Mouse (Mus musculus) lung, adult 18-20 months (tissue): Measurements from ENCODE around the gene Slc10a6.
A peak's percentile ranks its signal among the peaks of the same experiment; 100 is the strongest.

Source experiments
- DNase-seq, 2 experiments: peaks; one replicate each; pipeline ENCODE4 v3.0.0; 2022; ENCODE audit warnings: mixed read lengths in 2 of 2

Gene Slc10a6

DNA sequence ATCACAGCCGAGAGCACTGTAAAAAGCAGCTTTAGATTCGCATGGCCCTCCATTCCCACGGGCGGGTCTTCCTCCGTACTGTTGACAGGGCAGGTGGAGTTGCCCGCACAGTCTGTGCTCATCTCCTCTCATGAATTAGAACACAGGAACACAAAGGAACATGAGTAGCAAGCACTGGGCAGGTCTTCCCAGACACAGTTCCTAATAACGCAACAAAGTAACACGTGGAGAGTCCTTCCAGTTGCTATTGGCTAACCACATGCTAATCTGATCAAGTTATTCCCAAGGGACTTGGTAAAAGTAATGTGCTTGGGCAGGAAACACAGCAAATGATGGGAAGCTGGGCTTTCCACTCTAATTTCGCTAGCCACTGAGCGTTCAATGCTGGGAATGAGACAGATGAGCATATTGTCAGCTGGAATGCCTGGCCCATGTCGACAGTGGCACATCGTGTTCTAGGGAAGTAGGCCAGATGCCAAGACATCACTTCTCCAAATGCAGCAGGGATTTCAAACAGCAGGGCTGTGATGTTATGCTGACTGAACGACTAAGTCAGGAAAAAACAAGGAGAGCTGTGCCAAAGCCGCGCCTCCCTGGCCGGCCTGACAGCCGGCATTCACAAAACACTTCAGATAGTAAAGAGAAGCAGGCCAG is at the start of gene Slc10a6:
TSS of gene Slc10a6 (minus strand) at position 293 of the 654 bp plus-strand sequence.
- DNase-seq: peak; percentile 92 to 94

DNA sequence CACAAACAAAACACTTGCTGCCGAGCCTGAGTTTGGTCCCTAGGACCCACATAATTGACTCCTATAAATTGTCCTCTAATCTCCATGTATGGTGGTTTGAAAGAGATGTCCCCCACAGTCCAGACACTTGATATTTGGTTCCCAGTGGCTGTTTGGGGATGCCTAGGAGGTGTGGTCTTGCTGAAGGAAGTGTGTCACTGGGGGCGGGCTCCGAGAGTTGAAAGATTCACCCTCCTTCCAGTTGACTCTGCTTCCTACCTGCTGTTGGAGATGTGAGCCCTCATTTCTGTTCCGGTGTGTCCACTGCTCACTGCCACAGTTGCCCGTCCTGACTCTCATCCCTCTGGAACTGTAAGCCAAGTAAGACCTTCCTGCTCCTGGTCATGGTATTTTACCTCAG is 49.8 kb upstream of the Slc10a6 start:
- DNase-seq: no peak

DNA sequence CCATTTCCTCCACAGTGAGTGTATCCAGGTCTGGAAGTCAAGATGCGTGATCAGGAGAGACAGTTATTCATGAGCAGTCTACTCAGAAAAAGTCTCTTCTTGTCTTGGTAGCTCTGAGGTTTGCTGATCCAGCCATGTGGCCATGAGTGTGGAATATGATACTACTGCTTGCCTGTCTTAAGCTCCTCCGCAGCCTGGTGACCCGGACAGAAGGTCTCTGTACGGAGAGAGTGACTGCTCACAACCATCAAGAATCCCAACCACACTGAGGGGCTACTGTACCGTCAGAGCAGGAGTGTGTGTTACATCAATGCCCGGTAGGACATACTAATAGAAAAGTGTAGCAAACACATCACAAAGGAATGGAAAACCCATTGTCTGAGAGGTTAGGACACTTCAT is 48.7 kb upstream of the Slc10a6 start:
- no peak for DNase-seq

DNA sequence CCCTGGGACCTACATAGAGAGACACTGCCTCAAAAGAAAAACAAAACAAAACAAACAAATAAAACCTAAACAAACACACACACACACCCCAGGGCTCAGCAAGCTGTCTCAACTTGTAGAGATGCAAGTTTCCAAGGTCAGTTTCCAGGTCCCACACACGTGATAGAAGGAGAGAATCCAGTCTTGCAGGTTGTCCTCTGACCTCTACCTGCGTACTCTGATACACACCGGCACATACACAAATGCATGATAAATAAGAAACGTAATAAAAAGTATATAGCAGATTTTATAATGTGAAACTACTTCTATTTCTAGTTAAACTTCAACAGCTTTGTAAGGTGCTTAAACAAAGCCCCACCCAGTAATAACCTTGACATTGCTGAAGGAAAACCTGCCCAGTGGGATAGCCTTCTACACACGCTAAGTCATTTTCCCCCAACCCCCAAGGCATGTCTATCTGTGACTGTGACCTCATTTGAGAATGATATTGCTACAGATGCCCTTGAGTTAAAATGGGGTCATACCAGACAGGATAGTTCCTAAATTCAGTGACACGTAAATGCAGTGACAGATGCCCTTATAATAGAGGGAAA is 47.2 kb upstream of the Slc10a6 start:
- DNase-seq: no peak

DNA sequence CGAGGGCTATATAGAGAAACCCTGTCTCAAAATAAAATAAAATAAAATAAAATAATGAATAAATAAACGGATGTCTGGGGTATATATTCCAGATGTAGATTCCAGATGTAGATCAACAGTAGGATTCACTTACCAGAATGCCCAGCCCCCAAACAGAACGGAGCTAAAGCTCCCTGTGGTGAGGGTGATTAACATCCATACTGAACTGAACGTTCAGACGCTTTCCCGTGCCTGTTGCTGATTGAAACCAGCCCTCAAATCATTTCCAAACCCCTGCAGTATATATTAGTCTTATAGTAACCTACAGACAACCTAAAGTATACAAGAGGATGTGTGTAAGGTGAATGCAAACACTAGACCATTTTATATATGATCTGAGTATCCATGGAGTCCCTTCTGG is 45.3 kb upstream of the Slc10a6 start:
- no peak for DNase-seq

DNA sequence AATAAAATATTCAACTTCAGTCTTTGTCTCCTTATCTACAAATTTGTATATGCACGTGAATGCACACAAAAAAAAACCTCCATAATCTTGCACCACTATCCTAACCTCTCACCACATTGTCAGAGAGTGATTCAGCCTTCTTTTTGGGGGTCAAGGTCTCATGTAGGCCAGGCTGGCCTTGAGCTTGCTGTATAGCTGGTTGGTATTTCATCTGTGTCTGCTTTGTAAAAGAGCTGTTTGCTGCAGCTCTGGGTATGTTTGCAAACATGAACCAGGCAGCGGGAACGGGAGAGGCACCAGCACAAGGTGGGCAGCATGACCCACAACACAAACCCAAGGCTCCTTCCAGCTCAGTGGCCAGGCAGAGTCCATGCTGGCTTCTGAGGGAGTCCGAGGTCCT is 44.4 kb upstream of the Slc10a6 start:
- no peak for DNase-seq

DNA sequence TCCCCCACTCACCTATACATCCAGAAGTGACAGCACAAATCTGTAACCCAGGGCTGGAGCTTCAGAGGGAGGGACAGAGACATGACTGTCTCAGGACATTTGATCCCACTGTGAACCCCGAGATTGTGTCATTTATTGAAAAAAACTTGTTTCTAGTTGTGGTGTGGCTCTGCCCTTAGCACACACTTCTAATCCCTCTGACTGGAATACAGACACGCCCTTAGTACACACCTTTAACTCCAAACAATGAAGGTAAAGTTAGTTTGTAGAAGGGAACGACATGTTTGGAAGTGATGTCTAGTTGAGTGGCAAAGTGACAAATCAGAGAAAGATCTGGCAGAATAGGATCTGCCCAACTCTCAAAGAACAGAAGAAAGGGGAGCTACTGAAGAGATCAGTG is 42.7 kb upstream of the Slc10a6 start:
- no peak for DNase-seq

DNA sequence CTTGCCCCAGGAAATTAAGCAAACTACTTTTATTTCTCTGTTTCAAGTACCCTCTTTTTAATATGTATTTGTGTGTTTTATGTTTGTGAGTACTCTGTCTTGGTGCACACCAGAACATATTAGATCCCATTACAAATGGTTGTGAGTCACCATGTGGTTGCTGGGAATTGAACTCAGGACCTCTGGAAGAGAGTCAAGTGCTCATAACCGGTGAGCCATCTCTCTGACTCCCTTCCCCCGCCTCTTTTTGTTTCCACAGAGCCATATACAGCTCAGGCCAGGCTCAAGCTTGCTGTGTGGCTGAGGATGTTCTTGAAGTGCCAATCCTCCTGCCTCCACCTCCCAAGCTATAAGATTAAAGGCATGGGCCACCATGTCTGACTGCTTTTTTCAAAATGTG is 36.7 kb upstream of the Slc10a6 start:
- no peak for DNase-seq

DNA sequence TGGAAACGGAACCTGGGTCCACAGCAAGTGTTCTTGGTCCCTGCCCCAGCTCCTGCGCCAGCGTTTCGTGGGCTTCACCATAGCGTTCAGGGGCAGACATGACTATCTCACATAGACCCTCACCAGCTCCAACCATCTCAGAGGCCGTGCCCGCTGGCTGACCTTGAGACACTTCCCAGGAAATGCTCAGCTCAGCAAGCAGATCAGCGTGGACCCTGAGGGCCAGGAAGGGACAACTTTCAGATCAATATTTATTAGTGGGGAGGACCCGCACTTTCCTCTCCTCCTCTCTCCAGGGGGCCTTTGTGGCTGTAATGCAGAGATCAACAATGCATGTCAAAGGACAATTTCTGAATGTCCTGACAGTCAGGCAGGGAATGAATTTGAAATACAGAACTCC is 35.7 kb upstream of the Slc10a6 start:
- no peak for DNase-seq

DNA sequence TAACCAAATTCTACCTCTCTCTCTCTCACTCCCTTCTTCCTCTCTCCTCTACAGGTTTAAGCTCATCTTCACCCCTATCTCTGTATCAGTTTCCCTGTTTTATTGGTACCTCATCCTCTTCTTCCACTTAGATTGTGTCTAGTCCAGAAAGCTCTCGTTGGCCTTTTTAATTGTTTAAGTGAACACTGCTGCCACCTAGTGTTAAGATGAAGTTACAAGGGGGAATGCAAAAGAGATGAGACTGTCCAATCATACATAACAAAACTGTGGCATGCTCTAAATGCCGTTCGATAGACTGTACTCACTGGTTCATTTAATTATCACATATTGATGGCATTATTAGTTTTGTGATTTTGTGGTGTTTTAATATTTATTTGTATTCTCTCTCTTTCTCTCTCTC is 30.4 kb upstream of the Slc10a6 start:
- DNase-seq: no peak

DNA sequence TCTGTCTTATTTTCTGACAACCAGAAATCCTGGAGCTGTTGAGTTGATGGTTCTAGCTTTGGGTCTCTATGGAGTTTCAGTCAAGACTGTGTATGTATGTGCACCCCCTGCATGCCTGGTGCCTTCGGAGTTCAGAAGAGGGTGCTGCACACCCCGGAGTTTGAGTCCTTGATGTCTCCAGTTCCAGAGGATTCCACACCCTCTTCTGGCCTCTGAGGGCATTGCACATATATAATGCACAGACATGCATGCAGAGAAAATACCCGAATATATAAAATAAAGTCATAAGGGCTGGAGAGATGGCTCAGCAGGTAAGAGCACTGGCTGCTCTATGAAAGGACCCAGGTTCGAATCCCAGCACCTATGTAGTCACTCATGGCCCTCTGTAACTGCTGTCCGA is 29.7 kb upstream of the Slc10a6 start:
- DNase-seq: no peak

DNA sequence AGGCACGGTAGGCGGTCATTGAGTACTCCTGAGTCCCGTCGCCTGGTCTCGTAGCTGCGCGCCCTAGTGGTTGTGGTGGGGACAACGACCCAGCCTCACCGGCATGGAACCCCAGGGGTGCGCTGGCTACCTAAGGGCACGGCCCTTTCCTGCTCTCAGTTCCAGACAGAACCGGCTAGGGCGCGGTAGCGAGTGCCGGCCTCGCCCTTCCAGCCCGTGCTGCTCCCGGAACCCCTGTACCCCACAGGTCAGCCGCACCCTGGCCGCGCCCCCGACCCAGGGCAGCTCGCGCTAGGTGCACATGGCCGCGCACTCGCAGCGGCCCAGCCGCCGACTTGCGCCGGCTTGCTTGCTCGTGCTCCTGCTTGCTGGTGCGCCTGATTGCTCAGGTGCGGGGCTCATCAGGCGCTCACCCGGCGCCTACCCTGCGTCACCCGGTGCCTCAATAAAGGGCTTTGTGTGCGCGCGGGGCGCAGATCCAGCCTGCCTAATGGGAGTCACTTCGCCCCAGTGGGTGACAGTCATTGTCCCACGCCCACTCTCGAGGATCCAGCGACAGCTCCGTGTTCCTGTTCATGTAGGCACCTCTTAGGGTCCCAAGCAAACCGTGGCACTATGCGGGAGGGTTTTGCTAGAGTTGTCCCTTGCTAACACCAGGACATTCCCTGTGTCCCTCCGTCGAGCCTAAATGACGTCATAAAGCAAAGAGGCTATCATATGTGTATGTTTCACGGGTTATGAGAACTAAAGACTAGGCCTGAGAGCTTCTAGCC is 26.3 kb upstream of the Slc10a6 start, which contains the start of gene 1700016H13Rik:
TSS of gene 1700016H13Rik (minus strand) at position 665 of the 773 bp plus-strand sequence.
- peak; percentile 83 to 88 for DNase-seq

DNA sequence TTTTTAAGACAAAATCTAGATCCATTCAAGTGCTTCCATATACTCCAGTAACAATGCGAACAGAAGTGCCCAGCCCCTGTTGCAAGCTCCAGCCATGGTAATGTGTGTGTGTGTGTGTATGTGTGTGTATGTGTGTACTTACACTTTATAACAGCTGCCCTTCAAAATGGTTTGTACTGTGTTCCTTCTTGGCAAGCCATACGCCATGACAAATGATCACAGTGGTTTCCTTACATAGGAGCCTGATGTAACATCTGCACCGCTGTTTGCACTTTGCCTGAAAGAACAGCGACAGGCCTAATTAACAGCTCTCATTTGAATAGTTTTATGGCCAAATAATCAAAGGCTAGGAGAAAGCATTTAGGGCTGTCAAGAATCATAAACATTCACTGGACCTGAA is 25.6 kb upstream of the Slc10a6 start:
- DNase-seq: no peak

DNA sequence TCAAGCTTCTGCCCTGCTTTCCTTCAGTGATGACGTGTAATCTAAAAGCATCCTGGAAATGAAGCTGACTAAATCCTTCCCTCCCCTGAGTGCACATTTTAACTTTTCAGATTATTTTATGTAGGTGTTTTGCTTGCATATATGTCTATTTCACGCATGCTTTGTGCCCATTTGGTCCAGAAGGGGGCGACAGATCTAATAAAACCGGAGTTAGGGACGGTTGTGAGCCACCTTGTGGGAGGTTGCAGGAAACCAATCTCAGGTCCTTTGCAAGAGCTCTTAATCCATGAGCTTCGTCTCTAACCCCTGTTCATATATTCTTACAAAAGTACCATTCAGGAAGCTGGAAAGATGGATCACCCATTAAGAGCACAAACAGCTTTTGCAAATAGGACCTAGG is 25.0 kb upstream of the Slc10a6 start:
- peak; percentile 45 to 54 for DNase-seq

DNA sequence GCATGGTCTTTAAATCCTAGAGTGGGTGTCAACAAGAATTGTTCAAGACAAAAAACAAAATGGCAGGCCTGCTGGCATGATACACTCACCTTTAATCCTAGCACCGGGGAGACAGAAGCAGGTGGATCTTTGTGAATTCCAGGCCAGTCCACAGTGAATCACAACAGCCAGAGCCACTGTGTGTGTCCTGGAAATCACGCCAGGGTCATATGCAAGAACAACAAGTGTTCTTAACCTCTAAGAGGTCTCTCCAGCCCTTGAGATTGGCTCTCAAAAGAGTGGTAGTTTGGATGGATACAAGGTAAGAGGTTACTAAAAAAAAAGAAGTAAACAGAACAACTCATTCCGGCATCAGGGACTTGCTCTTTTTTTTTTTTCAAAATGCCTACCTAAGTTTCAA is 18.1 kb upstream of the Slc10a6 start:
- peak; percentile 56 to 72 for DNase-seq

DNA sequence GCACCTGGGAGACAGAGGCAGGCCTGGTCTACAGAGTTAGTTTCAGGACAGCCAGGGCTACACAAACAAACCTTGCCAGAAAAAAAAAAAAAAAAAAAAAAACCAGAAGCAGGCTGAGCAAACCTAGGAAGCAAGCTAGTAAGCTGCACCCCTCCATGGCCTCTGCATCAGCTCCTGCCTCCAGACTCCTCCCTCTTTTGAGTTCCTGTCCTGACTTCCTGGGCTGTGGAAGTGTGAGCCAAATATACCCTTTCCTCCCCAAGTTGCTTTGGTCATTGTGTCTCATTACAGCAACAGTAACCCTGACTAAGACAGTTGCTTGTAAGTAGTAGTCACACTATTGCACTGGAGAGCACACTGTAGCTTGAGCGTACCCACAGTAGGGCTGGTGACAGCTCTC is 15.0 kb upstream of the Slc10a6 start:
- no peak for DNase-seq

DNA sequence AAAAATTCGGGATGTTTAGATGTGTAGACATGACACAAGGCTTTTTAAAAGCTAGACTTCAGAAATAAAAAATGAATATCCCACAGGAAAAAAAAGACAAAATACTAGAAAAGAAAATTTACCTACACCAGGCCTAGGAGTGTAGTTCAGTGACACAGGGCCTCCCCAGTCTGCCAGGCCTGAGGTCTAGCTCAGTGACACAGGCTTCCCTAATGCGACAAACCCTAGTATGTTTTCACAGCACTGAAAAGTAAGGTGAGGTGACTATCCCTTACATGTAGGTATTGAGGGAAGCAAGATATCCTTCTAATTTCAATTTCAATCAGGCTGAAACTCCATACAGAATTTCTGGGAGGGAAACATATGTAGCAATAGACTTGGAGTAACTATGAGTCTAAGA is 8.0 kb upstream of the Slc10a6 start:
- no peak for DNase-seq

DNA sequence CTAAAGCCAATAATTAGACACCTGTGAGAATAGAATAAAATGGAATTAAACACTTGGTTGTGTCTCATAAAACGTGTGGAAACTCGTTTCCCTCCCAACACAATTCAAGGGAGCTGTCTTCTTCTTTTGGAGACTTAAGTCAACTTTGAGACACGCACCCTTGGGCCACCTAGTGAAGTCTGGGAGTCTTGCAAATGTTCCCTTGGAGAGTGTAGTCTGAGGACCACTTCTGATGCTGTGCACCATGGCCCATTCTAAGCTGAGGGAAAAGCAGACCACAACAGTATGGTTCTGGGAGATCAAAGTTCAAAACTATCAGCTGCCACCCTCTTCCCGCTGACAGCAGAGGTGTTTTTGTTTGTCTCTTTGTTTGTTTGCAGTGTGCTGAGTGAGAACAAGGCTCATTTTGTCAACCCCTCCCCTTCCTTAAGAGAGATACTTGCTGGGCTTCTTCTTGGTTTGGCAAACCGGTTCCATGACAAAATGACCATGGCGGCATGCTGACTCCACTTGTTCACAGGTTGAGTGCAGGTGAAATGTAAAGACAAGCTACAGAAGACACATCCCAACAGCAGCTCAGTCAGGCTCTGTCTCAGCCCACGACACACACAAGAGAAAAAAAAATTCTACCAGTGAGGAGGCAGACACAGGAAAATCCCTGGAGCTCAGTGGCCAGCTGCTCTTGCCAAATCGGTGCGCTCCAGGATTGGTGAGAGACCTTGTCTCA is 814 bp upstream of the Slc10a6 start:
- DNase-seq: no peak

DNA sequence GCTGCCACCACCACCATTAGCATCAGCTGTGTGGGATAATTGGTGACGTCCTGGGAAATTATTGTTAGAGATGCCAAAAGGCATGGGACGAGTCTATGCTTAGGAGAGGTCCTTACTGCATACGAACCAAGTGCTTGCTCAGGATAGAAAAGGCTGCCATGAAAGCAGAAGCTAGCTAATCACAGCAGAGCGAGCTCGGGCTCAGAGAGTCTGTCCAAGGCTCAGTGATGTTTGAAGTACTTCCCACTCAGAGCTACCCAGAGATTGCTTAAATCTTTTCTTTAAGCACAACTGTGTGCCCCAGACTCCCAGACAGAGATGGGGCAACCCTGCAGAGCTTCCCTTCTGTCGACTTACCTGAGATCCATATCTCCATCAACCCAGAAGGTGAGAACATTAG is 704 bp downstream of the Slc10a6 start:
- no peak for DNase-seq

DNA sequence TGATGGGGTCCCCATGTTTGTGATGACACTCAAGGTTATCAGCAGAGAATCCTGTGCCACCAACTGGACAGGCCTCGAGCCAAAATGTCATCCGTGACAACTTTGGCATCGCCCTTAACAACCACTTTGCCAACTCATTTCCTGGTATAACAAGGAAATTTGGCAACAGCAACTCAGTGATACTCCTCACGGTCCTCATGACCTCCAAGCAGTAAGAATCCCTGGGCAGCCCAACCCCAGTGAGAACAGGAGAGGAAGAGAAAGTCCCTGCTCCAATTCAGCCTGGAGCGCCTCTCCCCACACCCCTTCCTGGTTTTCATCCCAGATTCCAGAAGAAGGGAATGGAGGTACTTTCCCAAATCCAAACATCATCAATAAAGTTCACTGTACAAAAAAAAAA is 4.4 kb downstream of the Slc10a6 start:
- peak; percentile 46 to 49 for DNase-seq

DNA sequence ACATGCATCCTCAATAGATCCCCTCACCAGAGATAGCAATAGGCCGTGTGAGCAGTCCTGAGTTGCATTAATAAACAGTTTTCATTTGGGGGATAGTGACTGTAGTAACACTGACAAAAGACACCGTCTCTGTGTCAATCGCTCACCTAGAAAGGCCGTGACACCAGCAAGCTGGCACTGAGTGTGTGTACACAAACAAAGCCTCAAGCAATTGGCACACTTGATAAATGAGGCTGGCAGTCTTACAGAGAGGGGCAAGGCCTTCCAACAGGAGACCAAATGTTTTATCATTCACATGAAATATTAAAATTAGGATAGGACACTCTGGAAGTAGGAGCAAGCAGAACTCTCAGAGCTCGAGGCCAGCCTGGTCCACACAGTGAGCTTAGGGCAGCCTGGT is 6.9 kb downstream of the Slc10a6 start:
- peak in 1 of 2 experiments; percentile 61 for DNase-seq

DNA sequence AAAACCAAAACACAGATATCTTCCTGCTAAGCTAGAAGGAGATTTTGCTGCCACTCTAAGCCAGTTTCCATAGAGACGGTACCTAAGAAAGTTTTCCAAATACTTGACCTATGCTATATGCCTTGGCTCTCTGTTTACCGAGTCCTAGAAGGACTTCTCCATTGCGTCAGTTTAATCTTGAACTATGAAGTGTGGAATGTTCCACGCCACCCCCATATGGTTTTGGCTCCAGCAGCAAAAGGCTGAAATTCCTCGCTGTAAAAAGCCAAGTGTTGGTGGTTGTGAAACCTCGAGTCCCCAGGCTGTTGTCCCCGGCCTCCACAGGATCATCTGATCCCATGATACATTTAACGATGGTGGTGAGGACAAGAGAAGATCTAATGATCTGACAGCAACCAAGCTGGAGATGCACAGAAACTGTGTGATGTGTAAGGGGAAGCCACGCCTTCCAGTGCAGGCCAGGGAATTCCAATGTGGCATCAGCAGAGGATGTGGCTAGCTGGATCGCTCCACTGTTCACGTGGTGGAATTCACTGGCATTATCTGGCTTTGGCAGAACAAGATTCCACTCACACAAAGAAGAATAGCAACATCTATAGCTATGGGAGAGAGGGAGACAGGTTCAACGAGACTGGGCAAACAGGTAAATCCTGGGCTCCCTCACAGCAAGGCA is 8.8 kb downstream of the Slc10a6 start:
- DNase-seq: peak; percentile 89 to 91

DNA sequence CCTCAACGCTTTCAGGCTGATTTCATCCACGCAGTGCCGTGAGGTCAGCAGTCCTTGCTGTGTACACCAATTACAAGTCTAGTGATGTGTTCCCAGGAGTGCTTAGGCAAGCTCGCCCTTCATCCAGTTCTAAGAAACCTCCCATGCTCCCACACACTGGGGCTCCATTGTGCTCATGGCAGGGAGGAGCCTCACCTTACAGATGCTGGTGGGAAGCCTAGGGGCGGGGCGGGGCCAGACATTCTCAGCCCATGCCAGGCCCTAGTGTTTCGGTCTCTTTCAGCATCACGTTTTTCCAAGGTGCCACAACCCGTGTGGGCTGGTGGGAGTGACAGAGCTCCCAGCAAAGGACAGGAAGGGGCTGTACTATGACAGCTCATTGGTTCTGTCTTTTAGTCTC is 12.0 kb downstream of the Slc10a6 start:
- DNase-seq: no peak
